Mouse (Mus musculus) hindbrain, embryonic 14.5 days (tissue): ENCODE measurements around the gene Gm11639. TPM values are rescaled to one million over a fixed set of nuclear protein-coding genes. Genes with fewer than 3 reads are reported as not detected.

Experiments used
- ATAC-seq: fragments of 200-750 bp; cut with Nextera tagmentation; 2 replicates; pipeline ENCODE4 v1.8.0; 2017; ENCODE audit warnings: moderate number of reproducible peaks, mild to moderate bottlenecking, moderate TSS enrichment, moderate library complexity; ENCODE audit not compliant: low FRiP score
- DNase-seq: peaks from one replicate; pipeline ENCODE4 v3.0.0-alpha.2; 2015; ENCODE audit warnings: low spot score
- H3K27ac ChIP-seq: fragments of 300-500 bp; sonication (generic); 2 replicates; pipeline ENCODE4 v1.5.1; 2014; ENCODE audit warnings: mild to moderate bottlenecking, moderate library complexity
- H3K27me3 ChIP-seq: fragments of 300-500 bp; sonication (generic); 2 replicates; pipeline ENCODE4 v1.6.1; 2014; ENCODE audit warnings: mild to moderate bottlenecking, low read length, mixed read lengths; ENCODE audit not compliant: control insufficient read depth, insufficient read depth
- H3K36me3 ChIP-seq: fragments of 300-500 bp; sonication (generic); replicated peaks from 2 replicates; pipeline ENCODE4 v1.6.1; 2014; ENCODE audit not compliant: control insufficient read depth, insufficient read depth
- H3K4me1 ChIP-seq: fragments of 300-500 bp; sonication (generic); replicated peaks from 2 replicates; pipeline ENCODE4 v1.6.1; 2014; ENCODE audit warnings: antibody characterized with exemption, low read length, mixed read lengths; ENCODE audit not compliant: control insufficient read depth, insufficient read depth
- H3K4me2 ChIP-seq: fragments of 300-500 bp; sonication (generic); replicated peaks from 2 replicates; pipeline ENCODE4 v1.6.1; 2014; ENCODE audit warnings: mild to moderate bottlenecking, moderate library complexity
- H3K4me3 ChIP-seq: fragments of 300-500 bp; sonication (generic); replicated peaks from 2 replicates; pipeline ENCODE4 v1.5.1; 2014; ENCODE audit warnings: mild to moderate bottlenecking, low read length
- H3K9ac ChIP-seq: fragments of 300-500 bp; sonication (generic); 2 replicates; pipeline ENCODE4 v1.6.1; 2014
- H3K9me3 ChIP-seq: fragments of 300-500 bp; sonication (generic); 2 replicates; pipeline ENCODE4 v1.6.1; 2016; ENCODE audit warnings: low read length; ENCODE audit not compliant: control insufficient read depth
- whole genome bisulfite sequencing: fragments of 180-500 bp; shearing (Covaris S2); extraction: QIAGEN DNeasy Blood & Tissue Kit; methylation state at CpG from one replicate; pipeline ENCODE4 v1.1.7; 2014; 5-methylcytosine and 5-hydroxymethylcytosine counted together
- polyA plus RNA-seq: library from polyadenylated mRNA; unstranded; fragments of >200 nt; fragmentation: Nextera tagmentation; extraction: Ambion mirVana; gene quantifications from 2 replicates; pipeline ENCODE4 v1.2.1, GENCODE M21; 2014

The Gm11639 gene
- polyA plus RNA-seq, 1 experiment from 2014 or later, result 0.03 TPM

DNA sequence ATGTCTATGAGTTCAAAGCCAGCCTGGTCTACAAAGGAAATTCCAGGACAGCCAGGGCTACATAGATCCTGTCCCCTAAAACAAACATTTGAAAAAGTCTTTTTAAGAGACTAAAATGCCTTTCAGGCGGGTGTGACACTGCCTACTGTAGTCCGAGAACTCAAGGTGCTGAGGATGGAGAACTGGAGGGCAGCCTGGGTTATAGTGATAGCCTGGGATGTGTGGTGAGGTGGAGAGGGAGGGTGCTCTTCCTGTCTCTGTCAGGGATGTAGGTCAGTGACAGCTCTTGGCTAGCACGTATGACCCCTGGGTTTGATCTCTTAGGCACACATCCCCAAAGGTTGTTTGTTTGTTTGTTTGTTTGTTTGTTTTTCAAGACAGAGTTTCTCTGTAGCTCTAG is 458.6 kb downstream of the Gm11639 start:
- no peak overlapping the region for H3K9ac ChIP-seq

DNA sequence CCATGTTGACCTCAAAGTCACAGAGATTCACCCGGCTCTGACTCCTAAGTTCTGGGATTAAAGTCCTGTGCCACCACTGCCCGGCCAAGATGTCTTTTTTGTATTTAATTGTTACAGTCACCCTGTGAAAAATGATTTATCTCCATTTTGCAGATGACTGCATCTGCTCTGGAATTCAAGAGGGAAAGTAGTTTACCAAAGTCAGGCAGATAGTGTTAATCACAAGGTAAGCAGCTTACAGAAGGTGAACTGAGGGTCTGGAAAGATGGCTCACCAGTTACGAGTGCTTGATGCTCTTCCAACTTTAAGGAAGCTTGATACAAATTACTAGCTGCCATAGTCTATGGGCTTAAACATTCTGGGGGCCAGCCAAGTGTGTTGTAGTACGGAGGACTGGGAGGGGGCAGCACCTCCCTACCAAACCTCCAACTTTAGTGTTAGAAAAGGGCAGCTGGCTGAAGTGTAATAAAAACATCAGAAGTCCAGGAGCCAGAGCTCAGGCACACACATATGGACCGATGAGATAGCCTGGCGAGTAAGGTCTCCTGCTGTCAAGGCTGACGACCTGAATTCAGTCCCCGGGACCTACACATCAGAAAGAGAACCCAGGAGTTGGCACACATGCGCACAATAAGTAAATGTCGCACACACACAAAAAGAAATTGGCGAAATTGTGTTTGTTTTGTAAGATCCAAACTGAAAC is 459.2 kb downstream of the Gm11639 start:
- ATAC-seq, result no peak
- Histone ChIP-seq H3K4me2 (no peak overlapping the region), H3K9me3 (no peaks in the 10 kb centered on the region), H3K27ac (no peak overlapping the region), H3K9ac (no peak overlapping the region), H3K4me1 (no peaks in the 10 kb centered on the region), H3K27me3 (no peaks in the 10 kb centered on the region), H3K4me3 (no peak overlapping the region), H3K36me3 (peaks cover 27% of the 10 kb centered on the region)
- WGBS, result 85% methylated on average over 11 of the region's 11 CpGs
- DNase-seq, result no peak

More for the DNA sequence above, 458.6 kb downstream of the Gm11639 start:
- H3K27me3 ChIP-seq, result no peaks in the 10 kb centered on the region
- peaks cover 33% of the 10 kb centered on the region for H3K36me3 ChIP-seq
- H3K4me3 ChIP-seq, result no peak overlapping the region
- H3K4me1 ChIP-seq, result no peaks in the 10 kb centered on the region
- no peak overlapping the region for H3K27ac ChIP-seq
- no peak overlapping the region for H3K4me2 ChIP-seq
- DNase-seq (no peak), ATAC-seq (no peak)
- no peaks in the 10 kb centered on the region for H3K9me3 ChIP-seq
- 92% methylated on average over 3 of the region's 3 CpGs for WGBS

DNA sequence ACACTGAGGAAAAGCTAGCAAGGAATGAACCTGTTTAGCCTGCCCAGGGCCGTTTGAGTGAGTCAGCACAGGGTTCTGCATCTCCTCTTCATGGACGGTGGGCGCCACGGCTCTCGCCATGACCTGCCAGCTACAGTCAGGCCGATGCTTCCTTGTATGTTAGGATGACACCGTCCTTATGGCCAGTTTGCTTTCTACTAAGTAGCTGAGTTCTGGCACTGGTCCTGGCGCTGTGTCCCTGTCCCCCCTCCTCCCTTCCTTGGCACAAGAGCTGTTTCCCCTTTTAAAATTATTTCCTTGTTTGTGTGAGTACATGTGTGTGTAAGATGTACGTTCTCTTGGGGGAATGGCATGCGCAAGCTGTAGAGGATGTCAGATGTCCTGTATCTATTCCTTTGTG is 459.7 kb downstream of the Gm11639 start:
- Histone ChIP-seq H3K9ac (no peak overlapping the region), H3K4me3 (no peak overlapping the region), H3K27ac (no peak overlapping the region), H3K4me2 (no peak overlapping the region), H3K9me3 (no peaks in the 10 kb centered on the region), H3K36me3 (peaks cover 21% of the 10 kb centered on the region), H3K27me3 (no peaks in the 10 kb centered on the region), H3K4me1 (no peaks in the 10 kb centered on the region)
- DNase-seq (no peak), ATAC-seq (no peak)
- 92% methylated on average over 10 of the region's 10 CpGs for WGBS

DNA sequence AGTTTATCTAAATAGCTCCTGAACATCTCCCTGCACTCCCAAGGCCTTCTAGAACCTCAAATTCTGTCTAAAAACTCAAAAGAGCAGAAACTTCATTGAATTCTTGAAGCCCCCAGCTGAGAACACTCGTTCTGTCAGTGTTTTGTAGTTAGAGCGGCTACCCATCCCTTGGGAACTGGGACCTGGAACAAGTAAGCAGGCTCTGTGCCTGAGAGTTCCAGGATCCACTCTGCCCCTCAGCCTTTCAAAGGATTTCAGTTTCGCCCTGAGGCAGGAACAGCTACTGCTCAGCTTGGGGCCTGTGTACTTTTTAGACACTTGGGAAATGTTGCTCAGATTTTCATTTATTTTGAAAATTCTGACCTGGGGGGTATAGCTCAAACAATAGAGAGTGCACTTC is 461.1 kb downstream of the Gm11639 start, which contains the start of gene Gm10842:
Gm10842 (plus strand) TSS at position 301 of the 400 bp plus-strand sequence.
- ATAC-seq (no peak), DNase-seq (no peak)
- no peak within 1 kb of the TSS for H3K9ac ChIP-seq
- H3K9me3 ChIP-seq, result no peaks in the 10 kb centered on the region
- H3K4me1 ChIP-seq, result 0 out of 2 replicates have a peak, but pooled peaks cover 6% of the 10 kb centered on the region
- no peak within 1 kb of the TSS for H3K4me3 ChIP-seq
- 89% methylated on average over 3 of the region's 3 CpGs for WGBS
- H3K4me2 ChIP-seq, result no peak within 1 kb of the TSS
- 0 out of 2 replicates have a peak, but pooled peaks cover 8% of the 10 kb centered on the region for H3K36me3 ChIP-seq
- H3K27ac ChIP-seq, result no peak within 1 kb of the TSS
- H3K27me3 ChIP-seq, result no peaks in the 10 kb centered on the region

DNA sequence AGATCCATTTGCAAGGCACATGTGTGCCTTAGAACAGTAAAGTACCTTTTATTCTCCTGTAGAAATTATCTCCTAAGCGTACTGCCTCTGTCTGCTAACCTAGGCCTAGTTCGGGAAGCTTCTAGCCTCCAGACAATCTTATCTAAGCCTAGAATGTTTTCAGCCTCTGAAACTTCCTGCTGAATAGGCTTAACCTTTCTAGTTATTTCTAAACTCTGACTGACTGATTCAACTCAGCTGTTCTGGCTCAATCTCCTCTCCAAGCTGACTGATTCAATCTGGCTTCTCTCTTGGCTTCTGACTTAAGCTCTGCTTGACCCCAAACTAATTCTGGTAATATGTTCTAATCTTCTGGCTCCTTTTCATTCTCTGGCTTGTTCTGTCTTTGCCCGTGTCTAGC is 463.8 kb downstream of the Gm11639 start:
- no peak for DNase-seq
- no peak overlapping the region for H3K9ac ChIP-seq
- no peak overlapping the region for H3K27ac ChIP-seq
- 0 out of 2 replicates have a peak, but pooled peaks cover 13% of the 10 kb centered on the region for H3K4me1 ChIP-seq
- H3K4me2 ChIP-seq, result no peak overlapping the region
- ATAC-seq, result no peak
- H3K27me3 ChIP-seq, result no peaks in the 10 kb centered on the region
- no peak overlapping the region for H3K4me3 ChIP-seq
- no peaks in the 10 kb centered on the region for H3K36me3 ChIP-seq
- WGBS, result 86% methylated on average over 3 of the region's 3 CpGs
- H3K9me3 ChIP-seq, result no peaks in the 10 kb centered on the region

DNA sequence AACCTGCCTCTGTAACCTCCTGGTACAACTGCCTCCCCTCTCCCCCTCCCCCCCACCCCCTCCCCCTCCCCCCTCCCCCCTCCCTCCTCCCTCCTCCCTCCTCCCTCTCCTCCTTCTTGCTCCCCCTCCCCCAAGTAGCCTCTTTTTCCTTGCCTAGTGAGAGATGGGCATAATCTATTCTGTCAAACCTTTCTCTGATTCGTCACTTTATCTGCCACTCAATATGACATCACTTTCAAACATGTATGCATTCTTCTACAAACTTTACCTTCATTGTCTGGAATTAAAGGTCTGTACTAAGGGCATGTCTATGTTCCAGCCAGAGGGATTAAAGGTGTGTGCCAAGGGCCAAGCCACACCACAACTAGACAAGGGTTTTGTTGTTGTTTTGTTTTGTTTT is 464.3 kb downstream of the Gm11639 start:
- DNase-seq (no peak), ATAC-seq (no peak)
- Histone ChIP-seq H3K4me1 (0 out of 2 replicates have a peak, but pooled peaks cover 13% of the 10 kb centered on the region), H3K9me3 (no peaks in the 10 kb centered on the region), H3K36me3 (no peaks in the 10 kb centered on the region), H3K27me3 (no peaks in the 10 kb centered on the region), H3K9ac (no peak overlapping the region), H3K4me3 (no peak overlapping the region), H3K4me2 (no peak overlapping the region), H3K27ac (no peak overlapping the region)
- WGBS, result 87% methylated on average over 1 of the region's 1 CpGs

DNA sequence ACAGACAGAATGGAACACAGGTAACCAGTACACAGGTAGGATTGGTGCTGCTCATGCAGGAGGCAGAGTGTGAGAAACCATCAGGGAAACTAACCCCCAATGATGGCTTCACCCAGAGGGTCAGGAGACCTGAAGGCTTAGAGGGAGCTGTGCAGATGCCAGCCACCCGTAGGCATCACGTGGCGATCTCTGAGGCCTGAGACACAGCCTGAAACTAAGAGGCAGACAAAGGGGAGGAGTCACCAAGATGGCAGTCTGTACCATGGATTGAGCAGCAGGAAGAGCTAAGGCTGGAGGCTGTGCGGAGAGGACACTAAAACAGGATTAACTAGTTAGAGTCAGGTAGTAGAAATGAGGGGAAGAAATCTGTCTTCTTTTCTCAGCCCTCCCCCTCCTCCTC is 465.2 kb downstream of the Gm11639 start:
- no peak overlapping the region for H3K4me2 ChIP-seq
- H3K4me3 ChIP-seq, result no peak overlapping the region
- H3K9me3 ChIP-seq, result no peaks in the 10 kb centered on the region
- WGBS, result 67% methylated on average over 4 of the region's 4 CpGs
- ATAC-seq, result no peak
- H3K36me3 ChIP-seq, result no peaks in the 10 kb centered on the region
- H3K9ac ChIP-seq, result no peak overlapping the region
- 0 out of 2 replicates have a peak, but pooled peaks cover 13% of the 10 kb centered on the region for H3K4me1 ChIP-seq
- no peak overlapping the region for H3K27ac ChIP-seq
- DNase-seq, result no peak
- H3K27me3 ChIP-seq, result no peaks in the 10 kb centered on the region

DNA sequence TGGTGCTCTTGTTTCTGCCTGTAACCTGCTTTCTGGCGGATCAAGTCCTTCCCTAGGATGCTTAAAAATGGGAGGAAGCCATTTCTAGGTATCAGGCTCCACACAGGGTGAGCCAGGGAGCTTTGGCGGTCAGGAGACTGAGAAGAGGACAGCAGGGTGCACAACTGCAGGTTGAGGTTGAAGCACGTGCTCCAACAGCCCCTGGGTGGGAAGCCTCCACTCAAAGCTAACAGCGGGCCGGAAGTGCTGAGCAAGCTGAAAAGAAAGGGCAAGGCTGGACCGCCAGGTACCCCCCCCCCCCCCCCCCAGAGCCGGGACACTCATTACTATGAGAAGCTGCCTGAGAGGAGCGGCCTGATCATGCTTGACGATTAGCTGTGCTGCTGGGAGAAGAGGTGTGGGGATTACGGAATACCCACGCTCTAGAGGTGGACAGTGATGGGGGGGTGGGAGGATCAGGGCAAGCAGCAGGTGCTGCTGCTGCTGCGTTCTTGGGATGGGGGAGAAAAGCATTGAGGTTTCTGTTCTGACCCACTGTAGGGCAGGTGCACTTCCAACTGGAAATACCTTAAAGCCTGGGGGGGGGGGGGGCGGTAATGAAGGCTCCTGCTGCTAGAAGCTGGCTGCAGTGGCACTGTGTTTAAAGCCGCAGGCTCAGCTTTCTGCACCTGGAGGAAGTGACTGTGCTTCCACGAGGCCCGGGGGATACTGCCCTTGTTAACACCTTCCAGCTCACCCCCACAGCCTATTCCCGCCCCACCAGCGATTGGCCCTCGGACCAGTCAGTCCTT is 465.9 kb downstream of the Gm11639 start:
- Histone ChIP-seq H3K27ac (no peak overlapping the region), H3K27me3 (no peaks in the 10 kb centered on the region), H3K4me1 (0 out of 2 replicates have a peak, but pooled peaks cover 13% of the 10 kb centered on the region), H3K4me3 (no peak overlapping the region), H3K4me2 (peak overlapping the region; percentile 31), H3K9me3 (no peaks in the 10 kb centered on the region), H3K36me3 (no peaks in the 10 kb centered on the region), H3K9ac (0 out of 2 replicates have a peak overlapping the region, but pooled peaks have one; percentile 16)
- DNase-seq (no peak), ATAC-seq (peak; percentile 46; the same call in 1 of the 2 replicates)
- 27% methylated on average over 17 of the region's 19 CpGs for WGBS

DNA sequence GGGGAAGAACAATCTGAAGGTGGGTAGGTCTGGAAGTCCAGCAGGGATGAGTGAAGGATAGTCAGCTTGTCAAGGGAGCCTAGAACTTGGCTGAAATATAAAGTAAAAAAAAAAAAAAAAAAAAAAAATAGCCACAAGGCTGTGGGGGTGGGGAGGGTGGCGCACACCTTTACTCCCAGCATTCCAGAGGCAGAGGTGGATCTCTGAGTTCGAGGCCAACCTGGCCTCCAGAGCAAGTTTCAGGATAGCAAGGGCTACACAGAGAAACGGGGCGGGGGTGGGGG is 466.5 kb downstream of the Gm11639 start:
- WGBS, result 100% methylated on average over 1 of the region's 4 CpGs
- no peak overlapping the region for H3K9ac ChIP-seq
- H3K4me3 ChIP-seq, result no peak overlapping the region
- 0 out of 2 replicates have a peak, but pooled peaks cover 13% of the 10 kb centered on the region for H3K4me1 ChIP-seq
- DNase-seq (no peak), ATAC-seq (no peak)
- no peak overlapping the region for H3K27ac ChIP-seq
- no peaks in the 10 kb centered on the region for H3K36me3 ChIP-seq
- no peaks in the 10 kb centered on the region for H3K9me3 ChIP-seq
- H3K4me2 ChIP-seq, result no peak overlapping the region
- no peaks in the 10 kb centered on the region for H3K27me3 ChIP-seq
